Mouse (Mus musculus) frontal cortex, adult (tissue): ENCODE data around the gene Myl7.
"Not testable (repeated sequence)": the region's sequence is repeated elsewhere in the genome, so short reads cannot be mapped to it uniquely, and the experiment has no call there.

ENCODE experiments used
- ATAC-seq: cut with Nextera tagmentation; 2 replicates; pipeline ENCODE4 v1.9.2; 2017; ENCODE audit warnings: mild to moderate bottlenecking, moderate library complexity, mixed read lengths; ENCODE audit not compliant: low TSS enrichment

Myl7 gene

GRCm38 (mm10) chr11:5904357-5904756 is 5.8 kb upstream of the Myl7 start:
- no peak for ATAC-seq

DNA sequence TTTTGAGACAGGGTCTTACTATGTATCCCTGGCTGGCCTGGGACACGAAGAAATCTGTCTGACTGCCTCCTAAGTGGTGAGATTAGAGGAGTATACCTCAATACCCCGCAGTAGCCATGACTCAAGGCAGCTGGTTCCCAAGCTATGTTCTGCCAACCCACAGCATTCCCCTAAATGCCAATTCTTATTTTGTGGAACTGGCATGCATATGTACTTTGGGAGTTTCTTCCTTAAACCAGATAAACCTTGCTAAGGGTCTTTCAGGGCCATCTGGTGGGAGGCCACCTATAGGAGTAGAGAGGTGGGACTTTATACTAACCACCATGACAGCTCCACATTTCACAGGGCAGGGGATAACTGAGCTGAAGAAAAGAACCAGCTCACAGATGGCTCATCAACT is 5.3 kb upstream of the Myl7 start:
- peak; percentile 61 for ATAC-seq

DNA sequence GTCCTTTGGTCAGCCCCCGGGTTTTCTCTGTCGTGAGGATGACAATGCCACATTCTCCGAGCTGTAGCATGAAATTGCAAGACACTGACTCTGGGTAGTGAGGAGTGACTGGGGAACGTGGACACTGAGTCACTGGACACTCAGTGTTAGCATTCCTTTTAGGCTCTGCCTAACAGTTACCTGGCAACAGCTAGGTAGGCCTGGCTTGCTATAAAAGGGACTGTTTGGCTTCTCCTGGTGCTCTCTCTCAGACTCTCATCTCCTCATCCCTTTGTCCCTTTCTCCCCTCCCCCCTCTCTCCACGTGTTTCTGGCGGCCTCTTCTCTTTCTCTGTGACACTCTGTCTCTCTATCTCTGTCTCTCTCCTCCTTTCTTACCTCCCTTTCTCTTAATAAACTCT is 3.8 kb upstream of the Myl7 start:
- no peak for ATAC-seq

DNA sequence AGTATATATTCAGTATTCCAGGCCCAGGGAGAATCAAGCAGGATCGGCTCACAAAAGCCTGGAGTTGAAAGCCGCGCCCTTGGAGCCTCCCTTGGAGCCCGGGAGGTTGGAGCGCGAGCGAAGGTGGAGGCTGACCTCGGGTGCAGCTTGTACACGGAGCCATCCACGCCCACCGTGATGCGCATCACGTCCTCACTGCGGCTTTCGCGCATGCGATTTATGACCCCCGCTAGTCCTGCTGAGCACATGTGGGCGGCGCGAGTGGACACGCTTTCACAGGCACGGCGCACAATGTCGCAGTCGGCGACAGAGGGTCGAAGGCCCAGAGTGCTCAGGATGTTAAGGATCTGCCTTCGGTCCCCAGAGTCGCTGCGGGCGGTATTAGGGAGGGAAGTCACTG is 3.4 kb upstream of the Myl7 start:
- ATAC-seq = peak; percentile 24; the same call in 1 of the 2 replicates

DNA sequence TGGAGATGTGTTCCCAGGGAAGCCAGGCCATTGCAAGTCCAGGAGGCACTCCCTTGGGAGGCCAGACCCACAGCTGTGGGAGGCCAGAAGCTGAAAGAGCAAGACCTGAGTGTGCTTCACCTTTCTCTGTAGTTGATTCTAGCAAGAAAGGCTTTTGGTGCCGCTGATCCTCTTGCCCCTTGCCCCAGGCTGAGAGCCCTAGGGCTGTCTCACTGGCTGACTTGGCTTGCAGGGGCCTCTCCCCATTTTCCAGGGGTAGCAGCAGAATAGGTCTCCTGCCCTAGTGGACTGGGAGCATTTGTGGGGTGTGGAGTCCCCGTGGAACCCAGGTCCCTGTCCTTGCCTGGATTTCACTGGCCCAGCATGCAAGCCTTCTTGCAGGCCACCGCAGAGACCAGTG is 2.7 kb upstream of the Myl7 start:
- ATAC-seq = no peak

DNA sequence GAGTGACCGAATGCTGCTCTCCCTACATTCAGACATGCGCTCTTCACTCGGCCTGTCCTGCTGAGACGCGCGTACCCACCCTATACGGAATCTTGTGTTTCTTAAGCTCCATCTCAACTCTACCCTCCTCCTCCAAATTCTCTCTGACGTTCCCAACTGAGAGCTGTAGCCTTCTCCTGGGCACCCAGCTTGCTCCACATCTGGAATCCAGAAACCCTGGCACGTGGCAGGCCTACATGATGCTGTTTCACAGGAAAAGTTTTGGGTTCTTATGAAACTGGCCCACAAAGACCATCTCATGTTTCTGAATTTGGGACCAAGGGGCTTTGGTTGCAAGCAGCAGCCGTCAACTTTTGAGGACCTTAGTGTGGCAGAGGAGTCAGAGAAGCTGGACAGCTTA is 704 bp upstream of the Myl7 start:
- no peak for ATAC-seq

DNA sequence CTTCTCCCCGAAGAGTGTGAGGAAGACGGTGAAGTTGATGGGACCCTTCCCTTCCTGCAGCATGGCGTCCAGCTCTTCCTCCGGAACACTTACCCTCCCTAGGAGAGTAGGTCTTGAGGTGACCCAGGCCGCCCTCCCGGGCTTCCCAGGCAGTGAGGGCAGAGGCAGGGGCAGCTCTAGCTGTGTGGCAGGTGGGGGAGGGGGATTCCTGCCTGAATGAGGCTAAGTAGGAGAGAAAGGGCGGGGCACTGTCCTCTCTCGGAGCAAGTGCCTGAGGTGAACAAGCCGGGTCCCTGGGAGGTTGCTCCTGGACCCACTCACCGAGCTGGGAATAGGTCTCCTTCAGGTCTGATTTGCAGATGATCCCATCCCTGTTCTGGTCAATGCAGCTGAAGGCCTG is 743 bp downstream of the Myl7 start:
- ATAC-seq = no peak

DNA sequence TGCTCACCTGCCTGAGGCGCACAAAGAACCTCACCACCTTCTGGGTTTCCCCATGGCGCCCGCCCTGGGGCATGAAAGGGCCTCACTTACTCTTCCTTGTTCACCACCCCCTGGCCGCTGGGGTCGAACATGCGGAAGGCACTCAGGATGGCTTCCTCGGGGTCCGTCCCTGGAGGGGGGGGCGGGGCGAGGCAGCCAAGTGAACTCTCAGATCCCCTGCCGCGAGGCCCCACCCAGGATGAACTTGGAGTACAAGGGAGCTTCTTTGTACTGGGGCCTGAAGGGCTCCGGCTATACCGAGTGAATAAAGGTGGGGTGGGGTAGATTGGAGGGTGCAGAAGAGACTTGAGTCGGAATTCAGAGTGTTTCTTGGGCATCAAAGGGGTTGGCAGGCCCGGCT is 1.4 kb downstream of the Myl7 start:
- no peak for ATAC-seq

DNA sequence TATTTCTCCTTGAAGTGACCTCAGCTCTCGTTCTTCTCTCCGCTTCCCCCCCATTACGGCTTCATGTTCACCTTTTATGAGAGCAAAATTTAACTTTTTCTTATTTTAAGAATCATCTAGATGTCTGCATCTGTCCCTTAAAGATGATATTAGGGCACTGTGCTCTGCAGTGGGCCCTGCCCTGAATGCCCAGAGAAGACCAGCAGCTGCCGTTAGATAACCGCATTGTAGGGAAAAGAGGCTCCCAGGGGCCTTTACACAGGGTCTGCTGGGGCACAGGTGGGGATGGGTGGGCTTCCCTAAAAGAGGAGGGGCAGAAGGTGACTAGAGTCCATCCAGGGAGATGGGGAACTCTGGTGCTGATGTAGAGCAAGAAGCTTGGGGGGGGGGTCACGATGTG is 4.8 kb downstream of the Myl7 start:
- no peak for ATAC-seq

DNA sequence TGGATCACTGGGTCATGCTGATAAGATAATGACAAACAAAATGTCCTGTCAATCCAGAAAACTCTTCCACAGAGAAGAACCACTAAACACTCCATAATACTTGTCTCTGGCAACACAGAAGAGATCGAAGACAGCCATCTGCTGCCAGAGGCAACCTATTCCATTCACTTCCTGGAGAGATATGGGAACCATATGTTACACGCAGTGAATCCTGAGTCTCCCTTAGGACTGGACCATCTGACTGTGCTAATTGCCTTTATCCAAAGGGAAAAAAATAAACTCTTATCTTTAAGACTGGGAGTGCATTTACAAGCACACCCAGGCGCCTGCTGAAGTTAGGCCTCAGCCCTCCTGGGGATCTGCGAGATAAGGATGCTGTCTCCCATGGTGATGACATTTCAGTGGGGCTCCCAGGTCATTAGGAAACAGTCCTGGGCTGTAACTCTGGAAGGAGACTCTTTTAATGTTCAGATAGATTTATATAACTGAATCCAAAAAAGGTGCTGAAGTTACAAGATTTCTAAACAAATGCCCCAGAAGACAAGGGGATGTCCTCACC is 5.7 kb downstream of the Myl7 start:
- 0 out of 2 replicates have a peak, but pooled peaks have one; percentile 55 for ATAC-seq

- ATAC-seq = no peak
Measured at GRCm38 (mm10) chr11:5892151-5892591, 6.4 kb downstream of the Myl7 start.

DNA sequence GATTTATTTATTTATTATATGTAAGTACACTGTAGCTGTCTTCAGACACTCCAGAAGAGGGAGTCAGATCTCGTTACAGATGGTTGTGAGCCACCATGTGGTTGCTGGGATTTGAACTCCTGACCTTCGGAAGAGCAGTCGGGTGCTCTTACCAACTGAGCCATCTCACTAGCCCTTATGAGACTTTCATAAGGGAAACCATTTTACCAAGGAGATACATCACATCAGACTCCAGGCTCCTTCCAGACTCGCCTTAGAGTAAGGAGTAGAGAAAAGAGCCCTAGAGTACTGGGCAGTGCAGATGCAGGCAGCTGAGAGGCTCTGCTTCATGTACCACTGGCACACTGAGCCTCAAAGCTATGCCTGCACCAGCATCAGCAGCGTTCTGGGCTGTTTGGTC is 10.0 kb downstream of the Myl7 start:
- ATAC-seq = not testable (repeated sequence)

GRCm38 (mm10) chr11:5887250-5887649 is 11.3 kb downstream of the Myl7 start:
- ATAC-seq = no peak

DNA sequence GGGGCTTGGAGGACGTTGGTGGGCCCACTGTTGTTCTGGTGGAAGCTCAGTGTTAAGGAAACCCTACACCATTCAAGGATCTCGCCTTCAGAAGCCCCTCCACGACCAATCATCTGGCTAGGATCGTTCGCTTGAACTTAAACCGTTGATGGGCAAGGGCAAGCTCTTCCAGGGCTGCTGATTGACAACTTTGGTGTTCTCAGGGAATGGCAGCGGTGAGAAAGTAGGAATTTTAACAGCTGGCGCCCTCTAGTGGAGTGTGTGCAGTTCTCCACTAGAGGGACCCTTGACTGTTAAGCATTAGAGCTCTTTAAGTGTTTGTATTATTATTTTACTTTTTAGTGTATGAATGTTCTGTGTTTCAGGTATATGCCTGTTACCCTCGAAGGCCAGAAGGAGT is 12.4 kb downstream of the Myl7 start:
- peak; percentile 82; the same call in 1 of the 2 replicates for ATAC-seq

- ATAC-seq = no peak
Measured at GRCm38 (mm10) chr11:5882518-5882917, 16.1 kb downstream of the Myl7 start.

DNA sequence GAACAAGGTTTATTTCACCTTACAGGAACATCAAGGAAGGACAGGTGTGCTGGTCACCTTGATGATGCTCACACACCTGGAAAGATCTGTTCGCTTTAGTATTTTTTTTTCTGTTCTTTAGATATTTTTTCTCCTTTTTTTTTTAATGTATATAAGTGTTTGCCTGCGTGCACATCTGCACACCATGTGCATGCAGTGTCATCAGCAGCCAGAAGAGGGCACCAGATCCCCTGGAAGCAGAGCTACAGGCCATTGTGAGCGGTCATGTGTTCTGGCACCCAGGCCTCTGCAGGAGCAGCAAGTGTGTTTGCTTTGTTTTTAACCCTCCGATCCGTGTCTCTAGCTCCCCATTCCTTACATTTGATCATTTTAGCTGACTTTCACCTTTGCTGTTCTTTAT is 18.7 kb downstream of the Myl7 start:
- ATAC-seq = no peak

DNA sequence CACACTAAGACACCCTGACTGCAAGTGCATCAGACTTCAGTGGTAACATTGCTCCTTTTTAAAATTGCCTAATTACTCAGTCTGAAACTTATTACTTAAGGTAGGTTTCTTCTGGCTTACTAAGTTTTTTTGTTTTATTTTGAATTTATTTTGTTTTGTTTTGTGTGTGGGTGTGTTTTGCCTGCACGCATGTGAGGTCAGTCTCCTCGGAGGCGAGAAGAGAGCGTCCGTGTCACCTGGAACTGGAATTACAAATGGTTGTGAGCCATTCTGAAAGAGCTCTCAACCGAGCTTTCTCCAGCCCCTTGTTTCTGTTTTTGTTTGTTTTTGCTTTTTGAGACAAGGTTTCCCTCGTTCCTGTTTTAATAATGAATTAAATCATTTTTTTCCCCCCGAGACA is 19.9 kb downstream of the Myl7 start:
- ATAC-seq = no peak

- ATAC-seq = peak; percentile 98
Measured at GRCm38 (mm10) chr11:5877921-5878526, 20.6 kb downstream of the Myl7 start, which contains the start of gene Pold2. Gene Pold2 (minus strand): TSS chr11:5878292.

GRCm38 (mm10) chr11:5877421-5877820 is 21.2 kb downstream of the Myl7 start:
- ATAC-seq = no peak

DNA sequence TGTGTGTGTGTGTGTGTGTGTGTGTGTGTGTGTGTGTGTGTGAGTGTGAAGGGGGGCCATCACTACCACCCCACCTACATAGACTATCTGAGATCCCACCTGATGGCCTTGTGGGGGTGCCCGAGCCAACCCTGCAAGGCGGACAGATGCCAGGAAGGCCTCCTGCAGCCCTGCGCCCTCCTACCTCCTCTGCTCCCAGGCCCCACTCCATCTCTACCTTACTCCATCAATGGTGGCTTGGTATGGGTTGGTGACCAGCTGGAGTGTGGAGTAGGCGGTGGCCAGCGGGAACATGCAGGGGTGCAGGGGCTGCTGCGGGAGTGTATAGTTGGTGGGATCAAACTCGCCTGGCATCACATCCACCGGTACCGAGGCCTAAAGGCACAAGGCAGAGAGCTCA is 25.4 kb downstream of the Myl7 start:
- ATAC-seq = no peak

- no peak for ATAC-seq
Measured at GRCm38 (mm10) chr11:5872707-5873106, 25.9 kb downstream of the Myl7 start.

- no peak for ATAC-seq
Measured at GRCm38 (mm10) chr11:5870069-5870468, 28.5 kb downstream of the Myl7 start.

DNA sequence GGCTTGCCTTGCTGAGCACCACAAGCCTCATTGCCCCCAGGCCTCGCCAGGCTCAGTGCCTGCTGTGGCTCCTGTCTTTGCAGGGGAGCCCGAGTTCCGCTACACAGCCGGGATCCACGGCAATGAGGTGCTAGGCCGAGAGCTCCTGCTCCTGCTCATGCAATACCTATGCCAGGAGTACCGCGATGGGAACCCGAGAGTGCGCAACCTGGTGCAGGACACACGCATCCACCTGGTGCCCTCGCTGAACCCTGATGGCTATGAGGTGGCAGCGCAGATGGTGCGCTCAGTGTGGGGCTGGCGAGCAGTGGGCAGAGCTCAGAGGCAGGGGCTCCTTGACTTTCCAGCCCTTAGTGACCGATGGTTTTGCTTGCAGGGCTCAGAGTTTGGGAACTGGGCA is 29.3 kb downstream of the Myl7 start:
- ATAC-seq = no peak

- ATAC-seq = no peak
Measured at GRCm38 (mm10) chr11:5868324-5868723, 30.3 kb downstream of the Myl7 start.
